Mouse (Mus musculus): Measurements from ENCODE around the gene Hist2h3c1.

DNA sequence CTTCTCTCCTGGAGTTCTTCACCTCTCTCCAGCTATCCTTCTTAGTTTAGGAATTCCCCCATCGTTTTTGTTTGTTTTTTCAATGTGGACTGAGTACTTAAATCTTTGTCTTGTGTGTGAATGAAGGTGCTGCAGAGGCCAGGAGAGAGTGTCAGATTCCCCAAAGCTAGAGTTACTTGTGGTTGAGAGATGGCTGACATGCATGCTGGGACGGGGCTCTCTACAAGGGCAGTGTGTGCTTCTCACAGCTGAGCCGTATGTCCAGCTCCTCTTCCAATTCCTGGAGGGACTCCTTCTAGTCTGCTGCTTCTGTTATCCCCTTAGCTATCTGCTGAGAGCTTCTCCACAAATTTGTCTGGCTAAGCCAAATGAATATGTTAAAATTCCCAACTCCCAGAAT is 10.6 kb upstream of the Hist2h3c1 start:
- TF ChIP-seq CTCF (IDR thresholded peaks at IDR 0.05; ENCODE audit: insufficient read depth, low read depth, low read length) (no peak), POLR2A (IDR thresholded peaks at IDR 0.05; ENCODE audit: insufficient read depth, low read depth, low read length) (no peak)

Data from olfactory bulb, adult 2 months (tissue).